Mouse (Mus musculus) B cell, adult 67 days (primary cell): ENCODE measurements around the gene Klk1b5. TPM values are rescaled to one million over a fixed set of nuclear protein-coding genes. Genes with fewer than 3 reads are reported as not detected.

Source experiments
- total RNA-seq, 2 experiments: library from RNA; stranded (reverse); gene quantifications; 4 replicates each; pipeline ENCODE4 v1.2.4; 2023

Klk1b5 gene
- total RNA-seq: not detected

DNA sequence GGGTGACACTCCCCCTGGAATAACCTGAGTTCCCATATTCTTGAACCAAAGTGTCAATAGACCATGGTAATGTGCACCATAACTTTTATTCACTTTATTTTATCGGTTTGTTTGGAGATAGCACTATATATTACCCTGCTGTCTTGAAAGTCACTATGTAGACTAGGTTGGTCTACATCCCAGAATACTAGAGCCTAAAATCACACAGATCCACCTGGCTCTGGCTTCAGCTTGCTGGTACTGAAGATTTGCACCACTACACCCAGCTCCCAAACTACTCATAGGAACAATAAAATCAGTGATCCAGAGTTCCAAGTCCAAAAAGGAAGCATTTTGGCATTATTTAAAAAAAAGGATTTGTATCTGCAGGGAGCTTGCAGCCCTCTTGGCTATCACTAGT, at the start of gene Klk1b5:
Gene Klk1b5, plus strand, starts transcription at position 301 of the 400 bp plus-strand sequence.

DNA sequence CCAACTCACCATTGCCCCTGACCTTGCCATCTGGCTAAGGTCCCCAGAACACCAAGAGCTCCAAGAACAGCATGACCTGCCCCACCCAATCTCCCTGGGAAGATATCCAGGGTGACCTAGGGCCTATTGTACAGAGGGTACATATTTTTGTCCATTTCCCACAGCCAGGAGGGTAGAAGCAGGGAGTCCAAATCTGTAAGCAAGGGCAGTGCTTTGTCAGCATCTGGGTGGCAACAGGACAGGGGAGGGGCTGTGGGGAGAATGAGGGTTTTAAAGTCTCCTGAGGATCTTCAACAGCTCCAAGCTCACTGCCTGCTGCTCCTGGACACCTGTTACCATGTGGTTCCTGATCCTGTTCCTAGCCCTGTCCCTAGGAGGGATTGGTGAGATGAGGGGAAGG, 27.8 kb upstream of the Klk1b5 start, which contains the start of gene Klk1b24:
Gene Klk1b24, plus strand, starts transcription at position 301 of the 400 bp plus-strand sequence.

DNA sequence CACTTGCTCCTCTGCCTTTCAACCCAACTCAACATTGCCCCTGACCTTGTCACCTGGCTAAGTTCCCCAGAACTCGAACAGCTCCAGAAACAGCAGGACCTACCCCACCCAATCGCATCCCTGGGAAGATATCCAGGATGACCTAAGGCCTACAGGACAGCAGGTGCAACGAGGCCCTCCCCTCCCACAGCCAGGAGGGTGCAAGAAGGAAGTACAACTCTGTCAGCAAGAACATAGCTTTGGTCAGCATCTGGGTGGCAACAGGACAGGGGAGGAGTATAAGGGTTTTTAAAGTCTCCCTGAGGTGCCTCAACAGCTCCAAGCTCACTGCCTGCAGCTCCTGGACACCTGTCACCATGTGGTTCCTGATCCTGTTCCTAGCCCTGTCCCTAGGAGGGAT, 17.9 kb upstream of the Klk1b5 start, which contains the start of gene Klk1b3:
Gene Klk1b3, plus strand, starts transcription at position 301 of the 400 bp plus-strand sequence.

DNA sequence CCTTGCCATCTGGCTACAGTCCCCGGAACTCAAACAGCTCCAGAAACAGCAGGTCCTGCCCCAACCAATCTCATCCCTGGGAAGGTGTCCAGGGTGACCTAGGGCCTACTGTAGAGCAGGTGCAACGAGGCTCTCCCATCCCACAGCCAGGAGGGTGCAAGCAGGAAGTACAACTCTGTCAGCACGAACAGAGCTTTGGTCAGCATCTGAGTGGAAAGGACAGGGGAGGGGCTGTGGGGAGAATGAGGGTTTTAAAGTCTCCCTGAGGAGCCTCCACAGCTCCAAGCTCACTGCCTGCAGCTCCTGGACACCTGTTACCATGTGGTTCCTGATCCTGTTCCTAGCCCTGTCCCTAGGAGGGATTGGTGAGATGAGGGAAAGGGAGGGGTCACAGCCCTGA, 8.6 kb upstream of the Klk1b5 start, which contains the start of gene Klk1b4:
Gene Klk1b4, plus strand, starts transcription at position 301 of the 400 bp plus-strand sequence.

DNA sequence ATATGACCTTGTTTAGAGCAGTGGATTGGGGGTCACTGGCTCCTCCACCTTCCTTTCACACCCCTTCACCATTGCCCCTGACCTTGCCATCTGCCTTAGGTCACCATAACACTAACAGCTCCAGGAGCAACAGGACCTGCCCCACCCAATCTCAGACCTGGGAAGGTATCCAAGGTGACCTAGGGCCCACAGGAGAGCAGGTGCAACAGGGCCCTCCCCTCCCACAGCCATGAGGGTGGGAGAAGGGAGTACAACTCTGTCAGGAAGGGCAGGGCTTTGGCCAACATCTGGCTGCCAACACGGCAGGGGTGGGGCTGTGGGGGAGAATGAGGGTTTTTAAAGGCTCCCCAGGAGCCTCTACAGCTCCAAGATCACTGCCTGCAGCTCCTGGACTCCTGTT, 9.3 kb downstream of the Klk1b5 start, which contains the start of gene Klk1:
Gene Klk1, plus strand, starts transcription at position 285 of the 400 bp plus-strand sequence.

DNA sequence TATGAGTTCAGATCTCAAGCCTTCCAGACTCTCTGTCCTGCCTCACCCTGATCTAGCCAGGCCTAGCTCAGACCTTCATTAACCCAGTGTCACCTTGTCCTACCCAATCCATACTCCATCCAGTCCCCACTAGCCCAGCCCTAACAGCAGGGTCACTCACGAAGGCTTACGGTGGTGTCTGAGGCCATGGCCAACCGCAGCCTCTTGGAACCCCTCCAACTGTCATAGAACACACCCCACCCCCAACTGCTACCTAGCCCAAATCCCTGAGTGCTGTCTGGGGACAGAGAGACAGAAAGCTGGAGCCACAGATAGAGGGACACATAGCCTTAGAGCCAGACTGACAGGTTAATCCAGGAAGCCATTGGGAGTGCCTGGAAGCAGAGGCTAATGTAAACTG, 20.2 kb downstream of the Klk1b5 start, which contains the start of gene Gm36864:
Gene Gm36864, plus strand, starts transcription at position 269 of the 400 bp plus-strand sequence.

DNA sequence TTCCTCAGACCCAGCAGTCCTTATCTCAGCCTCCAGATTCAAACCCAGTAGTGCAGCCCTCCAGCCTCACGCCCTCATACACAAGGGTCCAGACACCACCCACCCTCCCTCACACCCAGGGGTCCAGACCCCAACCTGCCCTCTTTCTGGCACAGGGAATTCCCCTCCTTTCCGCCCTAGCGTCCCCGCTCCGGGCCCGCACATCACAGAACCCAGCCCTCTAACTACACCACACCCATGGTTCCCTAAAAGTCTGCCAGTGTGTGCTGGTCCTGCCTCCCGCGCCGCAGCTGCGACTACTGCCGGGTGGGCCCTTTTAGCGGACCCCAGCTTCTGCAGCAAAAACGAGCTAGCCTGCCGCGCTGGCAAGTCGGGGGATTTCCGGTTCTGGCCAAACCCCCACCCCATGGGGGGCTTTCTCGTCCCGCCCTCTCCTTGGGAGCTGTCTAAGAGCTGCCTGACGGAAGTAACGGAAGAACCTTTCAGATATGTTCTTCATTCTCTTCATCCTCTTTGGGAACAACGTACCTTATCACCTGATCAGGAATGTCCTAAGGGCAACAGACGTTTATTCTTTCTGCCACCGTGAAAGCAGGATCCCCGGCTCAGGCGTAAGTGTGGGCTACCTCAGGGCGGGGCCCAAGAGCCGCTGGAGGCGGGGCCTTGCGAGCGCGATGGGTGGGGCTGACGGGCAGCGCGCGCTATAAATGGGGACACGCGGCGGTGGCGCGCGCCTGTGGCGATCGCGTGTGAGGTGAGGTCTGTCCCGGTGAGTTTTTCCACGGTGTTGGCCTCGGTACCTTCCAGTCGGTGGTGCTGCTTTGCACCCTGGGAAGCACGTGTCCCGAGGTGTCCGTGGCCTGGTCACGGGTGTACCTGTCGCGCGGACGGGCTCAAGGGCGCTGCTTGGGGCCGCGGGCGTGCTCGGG, 30.6 kb downstream of the Klk1b5 start, which contains the start of the genes 1700028J19Rik and 2410002F23Rik:
Gene 1700028J19Rik, minus strand, starts transcription at position 641 of the 929 bp plus-strand sequence.
Gene 2410002F23Rik, plus strand, starts transcription at position 668 of the 929 bp plus-strand sequence.

DNA sequence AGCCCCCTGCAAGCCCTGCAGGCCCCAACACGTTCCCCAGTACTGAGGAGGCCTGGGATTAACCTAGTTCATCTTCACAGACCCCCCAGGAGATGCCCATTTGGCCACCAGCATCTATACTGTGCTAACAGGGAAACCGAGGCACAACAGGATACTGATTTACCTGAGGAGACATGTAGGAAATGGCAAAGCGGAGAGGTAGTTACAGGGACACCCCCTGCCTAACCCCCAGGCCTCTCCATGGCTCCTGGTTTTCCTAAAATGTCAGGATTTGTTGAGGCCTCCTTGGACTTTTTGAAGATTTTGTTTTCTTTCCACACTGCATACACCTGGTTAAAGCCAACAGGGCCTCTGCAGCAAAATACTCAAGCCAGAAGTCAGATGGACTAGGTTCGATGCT, 41.5 kb downstream of the Klk1b5 start, which contains the start of gene Acp4:
Gene Acp4, minus strand, starts transcription at position 101 of the 400 bp plus-strand sequence.

DNA sequence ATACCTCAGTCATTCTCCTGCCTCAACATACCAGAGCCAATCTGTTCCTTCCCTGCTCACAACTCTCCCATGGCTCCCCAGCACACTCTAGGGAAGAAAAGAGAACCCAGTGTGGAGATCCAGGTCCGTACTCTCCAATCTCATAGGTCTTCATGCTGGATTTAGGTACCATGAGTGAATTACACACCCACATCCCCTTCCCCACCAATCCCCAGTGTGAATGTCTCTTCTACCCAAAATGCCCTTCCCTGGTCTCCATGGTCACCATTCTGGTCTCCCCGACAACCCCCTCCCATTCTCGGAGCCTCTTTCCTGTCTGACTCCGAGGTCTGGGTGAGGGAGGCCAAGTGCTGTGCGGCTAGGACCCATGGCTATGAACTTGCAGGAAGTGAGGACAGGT, 45.4 kb downstream of the Klk1b5 start, which contains the start of gene Gm15517:
Gene Gm15517, plus strand, starts transcription at position 301 of the 400 bp plus-strand sequence.

Other genes starting within 250 kb of the Klk1b5 start
- gene Klk1b1, start 249.2 kb upstream of the Klk1b5 start, total RNA-seq: not detected
- not detected for gene Klk1b9, start 239.9 kb upstream of the Klk1b5 start, total RNA-seq
- gene Klk1b11, start 220.1 kb upstream of the Klk1b5 start, total RNA-seq: not detected
- not detected for gene Klk1b26, start 203.8 kb upstream of the Klk1b5 start, total RNA-seq
- gene Klk1b27, start 163.7 kb upstream of the Klk1b5 start, total RNA-seq: not detected
- not detected for gene Klk1b21, start 113.6 kb upstream of the Klk1b5 start, total RNA-seq
- not detected for gene Klk1b22, start 103.3 kb upstream of the Klk1b5 start, total RNA-seq
- not detected for gene Klk1b16, start 79.2 kb upstream of the Klk1b5 start, total RNA-seq
- gene Klk1b24, start 27.7 kb upstream of the Klk1b5 start, total RNA-seq: not detected
- gene Klk1b3, start 17.8 kb upstream of the Klk1b5 start, total RNA-seq: not detected
- not detected for gene Klk1b4, start 8.5 kb upstream of the Klk1b5 start, total RNA-seq
- gene Klk1, start 9.4 kb downstream of the Klk1b5 start, total RNA-seq: not detected
- gene Gm36864, start 20.2 kb downstream of the Klk1b5 start, total RNA-seq: not detected
- gene 1700028J19Rik, start 30.8 kb downstream of the Klk1b5 start, total RNA-seq: 1 to 10 TPM; 1.8 to 2.2 TPM
- gene 2410002F23Rik, start 30.8 kb downstream of the Klk1b5 start, total RNA-seq: 100 to 1,000 TPM; 154 to 171 TPM
- not detected for gene Acp4, start 41.4 kb downstream of the Klk1b5 start, total RNA-seq
- gene Gm15517, start 45.5 kb downstream of the Klk1b5 start, total RNA-seq: not detected
- 1 to 10 TPM; 1.2 to 1.7 TPM for gene Clec11a, start 91.0 kb downstream of the Klk1b5 start, total RNA-seq
- 10 to 100 TPM; 38.5 to 52.4 TPM for gene Shank1, start 94.3 kb downstream of the Klk1b5 start, total RNA-seq
- gene Syt3, start 168.2 kb downstream of the Klk1b5 start, total RNA-seq: not detected
- gene 1700008O03Rik, start 169.9 kb downstream of the Klk1b5 start, total RNA-seq: 1 to 10 TPM in 1 of 2 experiments, not detected in 1; 1.1 TPM
- not detected for gene Lrrc4b, start 213.1 kb downstream of the Klk1b5 start, total RNA-seq
- gene Aspdh, start 249.4 kb downstream of the Klk1b5 start, total RNA-seq: not detected